Mouse (Mus musculus) neural tube, embryonic 10.5 days (tissue): ENCODE results near the gene Zc3h7b.

Experiments used
- DNase-seq: peaks from one replicate; pipeline ENCODE4 v3.0.0-alpha.2; 2017; ENCODE audit warnings: low spot score; ENCODE audit errors: extremely low spot score

The Zc3h7b gene

GRCm38 (mm10) chr15:81792444-81792843, 47.6 kb downstream of the Zc3h7b start:
- DNase-seq, result no peak

- DNase-seq, result no peak
Observed at GRCm38 (mm10) chr15:81796228-81796627, 51.4 kb downstream of the Zc3h7b start.

- no peak for DNase-seq
Observed at GRCm38 (mm10) chr15:81797861-81798260, 53.0 kb downstream of the Zc3h7b start.

- DNase-seq, result no peak
Observed at GRCm38 (mm10) chr15:81798421-81798820, 53.6 kb downstream of the Zc3h7b start.

GRCm38 (mm10) chr15:81800391-81800790, 55.5 kb downstream of the Zc3h7b start:
- no peak for DNase-seq

- DNase-seq, result peak; percentile 72
Observed at GRCm38 (mm10) chr15:81802001-81802890, 57.4 kb downstream of the Zc3h7b start, which contains the start of gene Tef. Tef (plus strand) TSS chr15:81802421.

- DNase-seq, result no peak
Observed at GRCm38 (mm10) chr15:81802941-81803351, 58.1 kb downstream of the Zc3h7b start.

- no peak for DNase-seq
Observed at GRCm38 (mm10) chr15:81803425-81803951, 58.6 kb downstream of the Zc3h7b start.

GRCm38 (mm10) chr15:81804172-81804571, 59.3 kb downstream of the Zc3h7b start:
- no peak for DNase-seq

- no peak for DNase-seq
Observed at GRCm38 (mm10) chr15:81804883-81805282, 60.0 kb downstream of the Zc3h7b start.

- peak; percentile 30 for DNase-seq
Observed at GRCm38 (mm10) chr15:81805624-81806023, 60.8 kb downstream of the Zc3h7b start.

GRCm38 (mm10) chr15:81806621-81807404, 62.0 kb downstream of the Zc3h7b start:
- DNase-seq, result no peak

- no peak for DNase-seq
Observed at GRCm38 (mm10) chr15:81808799-81809198, 63.9 kb downstream of the Zc3h7b start.

- DNase-seq, result no peak
Observed at GRCm38 (mm10) chr15:81809550-81809949, 64.7 kb downstream of the Zc3h7b start.

- no peak for DNase-seq
Observed at GRCm38 (mm10) chr15:81810150-81810549, 65.3 kb downstream of the Zc3h7b start.

GRCm38 (mm10) chr15:81810671-81811598, 66.1 kb downstream of the Zc3h7b start:
- DNase-seq, result peak; percentile 99

- DNase-seq, result no peak
Observed at GRCm38 (mm10) chr15:81811599-81811996, 66.7 kb downstream of the Zc3h7b start.

- DNase-seq, result no peak
Observed at GRCm38 (mm10) chr15:81812287-81812686, 67.4 kb downstream of the Zc3h7b start.

- no peak for DNase-seq
Observed at GRCm38 (mm10) chr15:81812696-81813631, 68.1 kb downstream of the Zc3h7b start.
